Mouse (Mus musculus) adrenal gland, adult 18-20 months (tissue): ENCODE results near the gene Atg16l2. TPM values are rescaled to one million over a fixed set of nuclear protein-coding genes. Genes with fewer than 3 reads are reported as not detected.

Experiments used
- DNase-seq, 2 experiments: peaks; one replicate each; pipeline ENCODE4 v3.0.0; 2021 to 2022; ENCODE audit warnings: low spot score in 2 of 2
- total RNA-seq, 2 experiments: library from RNA; stranded (reverse); gene quantifications; 1 replicate in 1 of 2; 2 replicates in 1 of 2; pipeline ENCODE4 v1.2.3; 2021

The Atg16l2 gene
- total RNA-seq, 2 experiments from 2014 or later, result 26.7 to 30.9 TPM

GRCm38 (mm10) chr7:101323141-101323594 lies 21.1 kb upstream of the Atg16l2 start:
- DNase-seq, result no peak

- DNase-seq, result peak; percentile 41 to 48
These were observed 19.3 kb upstream of the Atg16l2 start for GRCm38 (mm10) chr7:101321218-101321827.

GRCm38 (mm10) chr7:101320399-101321217 lies 18.6 kb upstream of the Atg16l2 start:
- DNase-seq, result peak; percentile 35 to 52

GRCm38 (mm10) chr7:101319796-101320195 lies 17.7 kb upstream of the Atg16l2 start:
- DNase-seq, result no peak

GRCm38 (mm10) chr7:101318848-101319247 lies 16.8 kb upstream of the Atg16l2 start:
- DNase-seq, result no peak

- no peak for DNase-seq
These were observed 15.0 kb upstream of the Atg16l2 start, which contains the start of gene Stard10 for GRCm38 (mm10) chr7:101317014-101317413. Gene Stard10 (plus strand): TSS chr7:101317086.

- DNase-seq, result no peak
These were observed 14.5 kb upstream of the Atg16l2 start for GRCm38 (mm10) chr7:101316591-101317001.

GRCm38 (mm10) chr7:101315699-101316098 lies 13.6 kb upstream of the Atg16l2 start:
- no peak for DNase-seq

GRCm38 (mm10) chr7:101314396-101314795 lies 12.3 kb upstream of the Atg16l2 start:
- no peak for DNase-seq

- DNase-seq, result no peak
These were observed 11.0 kb upstream of the Atg16l2 start for GRCm38 (mm10) chr7:101313033-101313432.

- DNase-seq, result no peak
These were observed 9.0 kb upstream of the Atg16l2 start for GRCm38 (mm10) chr7:101311061-101311460.

GRCm38 (mm10) chr7:101310327-101311028 lies 8.4 kb upstream of the Atg16l2 start:
- peak; percentile 94 to 96 for DNase-seq

GRCm38 (mm10) chr7:101309985-101310326 lies 7.9 kb upstream of the Atg16l2 start:
- no peak for DNase-seq

- DNase-seq, result no peak
These were observed 4.8 kb upstream of the Atg16l2 start for GRCm38 (mm10) chr7:101306841-101307240.

GRCm38 (mm10) chr7:101302691-101303090 lies 640 bp upstream of the Atg16l2 start:
- no peak for DNase-seq

GRCm38 (mm10) chr7:101301361-101301880 lies 630 bp downstream of the Atg16l2 start:
- no peak for DNase-seq

- no peak for DNase-seq
These were observed 3.7 kb downstream of the Atg16l2 start for GRCm38 (mm10) chr7:101298375-101298774.

- no peak for DNase-seq
These were observed 5.0 kb downstream of the Atg16l2 start for GRCm38 (mm10) chr7:101297023-101297405.

GRCm38 (mm10) chr7:101296252-101297022 lies 5.6 kb downstream of the Atg16l2 start:
- DNase-seq, result peak; percentile 51 to 54

GRCm38 (mm10) chr7:101295438-101295837 lies 6.6 kb downstream of the Atg16l2 start:
- DNase-seq, result no peak

- no peak for DNase-seq
These were observed 8.4 kb downstream of the Atg16l2 start for GRCm38 (mm10) chr7:101293611-101294010.
